Mouse (Mus musculus) forebrain, postnatal 0 days (tissue): ENCODE measurements at regions not wholly inside any gene's neighbourhood (a gene's known extent, or its start where the extent isn't known, plus 50 kb on each side); places are given as distances from the start of the nearest gene placed in this dataset.
A peak's percentile ranks its signal among the peaks of the same experiment; 100 is the strongest.

Experiments used
- ATAC-seq: fragments of 200-750 bp; cut with Nextera tagmentation; 2 replicates; pipeline ENCODE4 v1.8.0; 2017; ENCODE audit warnings: mild to moderate bottlenecking, moderate library complexity
- DNase-seq: peaks from one replicate; pipeline ENCODE4 v3.0.0-alpha.2; 2015
- H3K27ac ChIP-seq: fragments of 300-500 bp; sonication (generic); 2 replicates; pipeline ENCODE4 v1.5.1; 2014; ENCODE audit warnings: low read depth, mild to moderate bottlenecking, antibody characterized with exemption, low read length, moderate library complexity, mixed read lengths
- H3K27me3 ChIP-seq: fragments of 300-500 bp; sonication (generic); 2 replicates; pipeline ENCODE4 v1.6.1; 2014; ENCODE audit warnings: mild to moderate bottlenecking, low read length, mixed read lengths; ENCODE audit not compliant: insufficient read depth
- H3K36me3 ChIP-seq: fragments of 300-500 bp; sonication (generic); 2 replicates; pipeline ENCODE4 v1.6.1; 2014; ENCODE audit warnings: mild to moderate bottlenecking, moderate library complexity; ENCODE audit not compliant: insufficient read depth
- H3K4me1 ChIP-seq: fragments of 300-500 bp; sonication (generic); 2 replicates; pipeline ENCODE4 v1.6.1; 2014; ENCODE audit warnings: antibody characterized with exemption; ENCODE audit not compliant: insufficient read depth
- H3K4me2 ChIP-seq: fragments of 300-500 bp; sonication (generic); 2 replicates; pipeline ENCODE4 v1.6.1; 2014; ENCODE audit warnings: low read depth, mild to moderate bottlenecking, moderate library complexity
- H3K4me3 ChIP-seq: fragments of 300-500 bp; sonication (generic); 2 replicates; pipeline ENCODE4 v1.5.1; 2014; ENCODE audit warnings: low read depth, low read length, mixed read lengths
- H3K9ac ChIP-seq: fragments of 300-500 bp; sonication (generic); 2 replicates; pipeline ENCODE4 v1.6.1; 2014; ENCODE audit warnings: mild to moderate bottlenecking
- H3K9me3 ChIP-seq: fragments of 300-500 bp; sonication (generic); 2 replicates; pipeline ENCODE4 v1.6.1; 2016; ENCODE audit warnings: low read length
- CTCF ChIP-seq: sonication (generic); IDR thresholded peaks from 2 replicates; pipeline ENCODE4 v1.5.1; 2016; ENCODE audit warnings: antibody characterized with exemption, control low read depth, low read depth
- WGBS: fragments of 180-500 bp; shearing (Covaris S2); extraction: QIAGEN DNeasy Blood & Tissue Kit; methylation state at CpG from one replicate; pipeline ENCODE4 v1.1.7; 2014; 5-methylcytosine and 5-hydroxymethylcytosine counted together

GRCm38 (mm10) chr5:26509525-26510168 lies 252.2 kb downstream of the Gm7361 start:
- no peak for ATAC-seq
- DNase-seq, result no peak
- Histone ChIP-seq H3K27me3 (no peaks in the 10 kb centered on the region), H3K4me2 (no peak overlapping the region), H3K9ac (no peak overlapping the region), H3K9me3 (no peaks in the 10 kb centered on the region), H3K4me3 (no peak overlapping the region), H3K36me3 (no peaks in the 10 kb centered on the region), H3K4me1 (no peaks in the 10 kb centered on the region), H3K27ac (no peak overlapping the region)
- TF ChIP-seq CTCF, result no peak
- WGBS, result 82% methylated on average over 1 of the region's 1 CpGs

- ATAC-seq (no peak; the same call in 1 of the 2 replicates), DNase-seq (peak; percentile 6)
- Histone ChIP-seq H3K9me3 (no peaks in the 10 kb centered on the region), H3K4me1 (no peaks in the 10 kb centered on the region), H3K36me3 (no peaks in the 10 kb centered on the region), H3K9ac (no peak overlapping the region), H3K27ac (no peak overlapping the region), H3K4me2 (no peak overlapping the region), H3K4me3 (no peak overlapping the region), H3K27me3 (no peaks in the 10 kb centered on the region)
- TF ChIP-seq CTCF, result no peak
- WGBS, result 28% methylated on average over 5 of the region's 5 CpGs
Observed at GRCm38 (mm10) chr5:26513039-26513955, 255.8 kb downstream of the Gm7361 start.

- DNase-seq (no peak), ATAC-seq (no peak)
- no peak overlapping the region for H3K4me2 ChIP-seq
- H3K27me3 ChIP-seq, result no peaks in the 10 kb centered on the region
- H3K9ac ChIP-seq, result no peak overlapping the region
- no peak for TF ChIP-seq CTCF
- 29% methylated on average over 6 of the region's 6 CpGs for WGBS
- H3K4me1 ChIP-seq, result no peaks in the 10 kb centered on the region
- no peaks in the 10 kb centered on the region for H3K9me3 ChIP-seq
- no peak overlapping the region for H3K4me3 ChIP-seq
- H3K36me3 ChIP-seq, result no peaks in the 10 kb centered on the region
- no peak overlapping the region for H3K27ac ChIP-seq
Observed at GRCm38 (mm10) chr5:26535556-26535955, 278.1 kb downstream of the Gm7361 start.

GRCm38 (mm10) chr5:26563291-26563690 lies 253.7 kb upstream of the Dpp6 start:
- no peak overlapping the region for H3K4me3 ChIP-seq
- DNase-seq (no peak), ATAC-seq (no peak)
- no peaks in the 10 kb centered on the region for H3K36me3 ChIP-seq
- no peak for TF ChIP-seq CTCF
- no peaks in the 10 kb centered on the region for H3K4me1 ChIP-seq
- 44% methylated on average over 1 of the region's 1 CpGs for WGBS
- H3K4me2 ChIP-seq, result no peak overlapping the region
- H3K27me3 ChIP-seq, result no peaks in the 10 kb centered on the region
- no peak overlapping the region for H3K9ac ChIP-seq
- H3K27ac ChIP-seq, result no peak overlapping the region
- H3K9me3 ChIP-seq, result no peaks in the 10 kb centered on the region

- H3K9me3 ChIP-seq, result no peaks in the 10 kb centered on the region
- no peak overlapping the region for H3K4me3 ChIP-seq
- no peak overlapping the region for H3K27ac ChIP-seq
- H3K4me2 ChIP-seq, result no peak overlapping the region
- H3K4me1 ChIP-seq, result no peaks in the 10 kb centered on the region
- WGBS, result 100% methylated on average over 1 of the region's 1 CpGs
- ATAC-seq (no peak), DNase-seq (no peak)
- TF ChIP-seq CTCF, result no peak
- no peaks in the 10 kb centered on the region for H3K36me3 ChIP-seq
- no peak overlapping the region for H3K9ac ChIP-seq
- H3K27me3 ChIP-seq, result no peaks in the 10 kb centered on the region
Observed at GRCm38 (mm10) chr5:26564056-26564455, 252.9 kb upstream of the Dpp6 start.

GRCm38 (mm10) chr5:26572691-26573191 lies 244.3 kb upstream of the Dpp6 start:
- H3K4me3 ChIP-seq, result no peak overlapping the region
- H3K9me3 ChIP-seq, result no peaks in the 10 kb centered on the region
- ATAC-seq (no peak), DNase-seq (peak; percentile 8)
- no peak overlapping the region for H3K4me2 ChIP-seq
- H3K9ac ChIP-seq, result no peak overlapping the region
- WGBS, result 84% methylated on average over 3 of the region's 3 CpGs
- no peaks in the 10 kb centered on the region for H3K36me3 ChIP-seq
- TF ChIP-seq CTCF, result no peak
- no peaks in the 10 kb centered on the region for H3K27me3 ChIP-seq
- no peaks in the 10 kb centered on the region for H3K4me1 ChIP-seq
- H3K27ac ChIP-seq, result no peak overlapping the region

GRCm38 (mm10) chr5:26573446-26573845 lies 243.6 kb upstream of the Dpp6 start:
- DNase-seq (no peak), ATAC-seq (no peak)
- Histone ChIP-seq H3K9ac (no peak overlapping the region), H3K4me2 (no peak overlapping the region), H3K4me3 (no peak overlapping the region), H3K27ac (no peak overlapping the region), H3K4me1 (no peaks in the 10 kb centered on the region), H3K9me3 (no peaks in the 10 kb centered on the region), H3K36me3 (no peaks in the 10 kb centered on the region), H3K27me3 (no peaks in the 10 kb centered on the region)
- no peak for TF ChIP-seq CTCF
- WGBS, result 60% methylated on average over 3 of the region's 3 CpGs
